Mouse (Mus musculus): ENCODE data around the gene Pdik1l.

DNA sequence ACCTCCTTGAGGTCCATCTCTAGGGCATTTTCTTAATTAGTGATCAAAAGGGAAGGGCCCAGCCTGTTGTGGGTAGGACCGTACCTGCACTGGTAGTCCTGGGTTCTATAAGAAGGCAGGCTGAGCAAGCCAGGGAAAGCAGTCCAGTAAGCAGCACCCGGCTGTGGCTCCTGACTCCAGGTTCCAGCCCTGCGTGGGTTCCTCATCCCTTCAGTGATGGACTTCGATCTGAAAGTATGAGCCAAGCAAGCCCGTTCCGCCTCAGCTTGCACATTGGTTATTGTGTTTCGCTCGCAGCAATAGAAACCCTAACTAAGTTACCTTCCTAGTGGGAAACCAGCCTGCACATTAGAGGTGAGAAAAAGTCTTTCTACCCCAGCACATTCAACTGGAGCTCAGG lies 9.7 kb upstream of the Pdik1l start:
- TF ChIP-seq CTCF (IDR thresholded peaks at IDR 0.05; ENCODE audit: borderline replicate concordance, control insufficient read depth, extremely low read depth, insufficient read depth, low read length, poor library complexity) (no peak), POLR2A (IDR thresholded peaks at IDR 0.05; ENCODE audit: control insufficient read depth, extremely low read depth, insufficient read depth, low read length, poor library complexity) (no peak)
